Mouse (Mus musculus): ENCODE results near the gene Rpl28.
A peak's percentile ranks its signal among the peaks of the same experiment; 100 is the strongest.

The Rpl28 gene

DNA sequence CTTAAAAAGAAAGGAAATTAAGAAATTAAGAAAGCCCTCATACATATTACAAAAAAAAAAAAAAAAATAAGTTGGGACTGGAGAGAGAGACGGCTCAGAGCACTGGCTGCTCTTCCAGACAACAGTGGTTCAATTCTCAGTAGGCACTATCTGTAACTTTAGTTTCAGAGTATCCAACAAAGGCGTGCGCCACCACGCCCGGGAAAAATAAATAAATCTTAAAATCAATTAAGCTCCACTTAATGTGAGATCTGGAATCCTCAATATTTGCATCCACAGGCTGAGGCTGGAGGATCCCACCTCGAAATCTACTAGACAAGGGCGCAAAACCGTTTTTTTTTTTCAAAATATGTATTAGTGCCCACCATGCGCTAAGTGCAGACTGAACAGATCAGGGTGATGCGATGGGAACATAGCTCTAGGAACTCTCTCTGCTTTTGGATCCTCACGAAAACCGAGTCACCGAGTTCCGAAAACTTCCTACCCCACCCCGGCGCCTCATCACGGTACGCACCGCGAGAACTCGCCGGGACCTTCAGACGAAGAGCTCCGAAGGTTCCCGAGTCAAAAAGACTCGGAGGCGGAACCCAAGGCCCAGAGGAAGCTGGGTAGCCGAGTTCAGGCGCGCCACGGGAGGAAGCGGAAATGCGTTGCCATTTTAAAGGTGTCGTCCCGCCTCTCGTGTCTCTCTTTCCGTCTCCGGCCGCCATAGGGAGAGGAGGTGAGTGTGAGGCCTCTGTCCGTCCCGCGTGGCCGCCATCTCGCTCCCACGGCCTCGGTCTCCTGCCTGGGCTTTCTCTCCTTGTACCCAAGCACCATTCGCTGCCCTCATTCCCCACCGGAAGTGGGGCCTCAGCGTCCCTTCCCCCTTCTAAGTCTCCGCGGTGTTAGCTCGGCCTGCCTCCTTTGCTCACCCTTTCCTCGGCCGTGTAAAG lies at the start of gene Rpl28:
Gene Rpl28 (plus strand): TSS at position 597 of the 935 bp plus-strand sequence.
- DNase-seq (ENCODE audit: low spot score): peak; percentile 91

DNA sequence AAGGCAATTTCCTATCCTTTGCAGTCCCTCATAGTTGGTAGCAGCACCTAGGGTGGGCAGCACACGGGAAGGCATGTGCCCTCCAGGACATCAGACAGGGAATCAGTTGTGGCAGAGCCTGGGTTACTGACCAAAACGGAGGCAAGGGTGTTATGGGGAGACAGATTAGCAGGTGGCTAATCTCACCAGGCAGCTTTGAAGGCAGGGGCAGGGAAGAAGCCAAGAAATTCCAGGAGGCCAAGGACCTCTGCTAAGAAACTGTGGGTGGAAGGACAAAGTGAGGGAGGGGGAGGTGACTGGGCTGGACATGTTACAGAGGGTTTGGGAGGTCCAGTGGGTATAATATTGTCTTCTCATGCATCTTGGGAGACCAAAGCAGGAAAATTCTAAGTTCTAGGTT lies 49.3 kb upstream of the Rpl28 start:
- DNase-seq (ENCODE audit: low spot score): no peak

DNA sequence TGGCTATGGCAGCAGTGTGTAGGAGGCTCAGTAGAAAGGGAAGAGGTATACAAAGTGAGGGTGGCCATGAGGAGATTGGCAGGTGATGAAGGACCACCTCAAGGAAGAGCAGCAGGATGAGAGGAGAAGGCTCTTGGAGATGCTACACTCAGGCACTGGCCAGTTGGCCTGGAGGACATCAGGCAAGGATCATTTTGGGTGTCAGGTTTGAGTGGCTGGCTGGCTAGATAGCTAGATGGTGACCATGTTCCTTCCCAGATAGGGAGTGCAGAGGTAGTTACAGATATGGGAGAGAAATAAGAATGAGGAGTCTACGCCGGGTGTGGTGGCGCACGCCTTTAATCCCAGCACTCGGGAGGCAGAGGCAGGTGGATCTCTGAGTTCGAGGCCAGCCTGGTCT lies 47.8 kb upstream of the Rpl28 start:
- DNase-seq (ENCODE audit: low spot score): no peak

DNA sequence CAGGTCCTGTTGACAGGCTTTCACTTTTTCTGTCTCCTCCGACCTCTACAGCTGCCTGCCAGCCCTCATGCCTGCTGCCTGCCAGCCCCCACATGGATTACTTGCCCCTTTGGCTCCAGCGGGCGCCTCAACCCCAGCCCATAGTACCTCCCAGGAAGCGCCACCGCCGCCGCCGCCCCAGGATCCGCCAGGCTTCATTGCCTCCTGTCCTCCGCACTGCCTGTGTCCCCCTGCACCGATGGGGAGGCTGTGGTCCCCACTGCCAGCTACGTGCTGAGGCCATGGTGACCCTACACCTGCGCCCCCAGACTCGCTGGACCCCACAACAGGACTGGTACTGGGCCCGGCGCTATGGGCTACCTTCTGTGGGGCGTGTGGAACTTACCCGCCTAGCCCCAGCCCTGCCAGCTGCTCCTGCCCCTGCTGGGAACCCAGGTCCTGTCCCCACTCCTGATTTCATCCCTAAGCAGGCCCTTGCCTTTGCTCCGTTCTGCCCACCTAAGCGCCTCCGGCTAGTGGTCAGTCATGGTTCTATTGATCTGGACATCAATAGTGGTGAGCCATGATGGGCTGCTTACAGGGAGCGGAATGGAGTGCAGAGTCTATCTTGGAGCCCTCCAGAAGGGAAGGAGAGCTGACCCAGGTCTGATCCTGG lies 46.2 kb upstream of the Rpl28 start:
- DNase-seq (ENCODE audit: low spot score): no peak

DNA sequence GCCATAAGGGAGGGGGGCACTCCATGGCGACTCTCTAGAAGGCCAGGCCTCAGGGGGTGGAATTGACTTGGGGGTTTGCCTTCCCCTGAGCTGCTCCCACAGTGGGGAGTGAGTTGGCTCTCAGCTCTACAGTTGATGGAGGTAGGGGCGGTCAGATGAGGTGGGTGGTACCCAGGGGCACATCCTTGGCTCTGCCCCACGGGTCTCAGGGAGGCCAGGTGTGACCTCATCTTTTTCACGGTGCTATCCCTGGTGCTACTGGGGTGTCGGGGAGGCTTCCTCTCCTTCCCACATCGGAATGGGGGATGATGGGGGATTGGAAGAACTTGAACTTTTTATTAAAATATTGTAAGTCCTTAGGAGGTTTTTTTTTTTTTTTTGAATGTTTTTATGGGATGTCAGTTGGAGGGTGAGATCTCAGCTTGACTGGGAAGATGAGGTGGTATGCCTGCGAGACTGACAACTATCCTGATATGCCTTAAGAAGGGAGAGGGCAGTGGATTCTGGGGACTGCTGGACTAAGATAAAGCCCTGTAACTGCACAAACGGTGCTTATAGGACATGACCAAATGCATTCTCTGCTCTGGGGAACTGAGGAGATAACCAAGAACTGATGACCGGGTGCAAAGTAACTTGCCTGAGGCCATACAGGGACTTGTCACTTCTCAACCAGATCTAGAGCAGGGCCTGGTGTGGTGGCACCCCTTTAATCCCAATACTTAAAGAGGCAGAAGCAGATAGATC lies 45.3 kb upstream of the Rpl28 start:
- no peak for DNase-seq (ENCODE audit: low spot score)

DNA sequence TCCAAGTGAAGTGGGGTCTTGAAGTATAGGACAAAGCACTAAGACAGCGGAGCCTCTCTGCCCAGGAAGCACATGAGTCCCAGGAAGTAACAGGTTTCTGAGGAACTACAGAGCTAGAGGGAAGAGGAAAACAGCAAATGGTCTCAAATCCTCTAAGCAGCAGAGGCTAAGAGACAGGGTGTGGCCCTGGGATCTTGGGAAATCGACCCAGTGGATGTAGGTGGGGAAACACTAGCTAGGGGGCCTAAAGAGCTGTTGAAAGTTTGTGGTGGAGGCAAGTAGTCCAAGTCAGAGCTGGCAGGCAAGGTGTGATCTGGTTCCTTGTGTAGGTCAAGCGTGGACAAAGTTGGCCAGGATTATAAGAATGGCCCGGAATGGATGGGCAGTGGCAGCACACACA lies 44.4 kb upstream of the Rpl28 start:
- DNase-seq (ENCODE audit: low spot score): no peak

DNA sequence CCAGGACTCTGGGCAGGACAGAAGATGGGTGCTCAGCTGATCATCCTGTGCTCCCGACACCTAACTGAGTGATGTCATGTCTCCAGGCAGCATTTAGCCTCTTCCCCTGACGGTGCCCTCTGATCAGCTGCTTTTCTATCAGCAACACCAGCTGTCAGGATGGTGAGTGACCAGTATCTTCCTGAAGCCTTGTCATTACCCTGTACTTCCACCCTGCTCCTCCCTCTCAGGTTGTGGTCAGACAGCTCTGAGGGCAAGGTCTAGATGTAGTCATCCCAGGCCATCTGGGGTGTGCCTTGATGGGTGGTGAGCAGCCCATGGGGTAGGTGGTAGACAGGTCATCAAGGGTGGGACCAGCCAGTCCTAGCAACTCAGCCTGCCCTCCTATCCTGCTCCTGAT lies 43.5 kb upstream of the Rpl28 start:
- DNase-seq (ENCODE audit: low spot score): no peak

DNA sequence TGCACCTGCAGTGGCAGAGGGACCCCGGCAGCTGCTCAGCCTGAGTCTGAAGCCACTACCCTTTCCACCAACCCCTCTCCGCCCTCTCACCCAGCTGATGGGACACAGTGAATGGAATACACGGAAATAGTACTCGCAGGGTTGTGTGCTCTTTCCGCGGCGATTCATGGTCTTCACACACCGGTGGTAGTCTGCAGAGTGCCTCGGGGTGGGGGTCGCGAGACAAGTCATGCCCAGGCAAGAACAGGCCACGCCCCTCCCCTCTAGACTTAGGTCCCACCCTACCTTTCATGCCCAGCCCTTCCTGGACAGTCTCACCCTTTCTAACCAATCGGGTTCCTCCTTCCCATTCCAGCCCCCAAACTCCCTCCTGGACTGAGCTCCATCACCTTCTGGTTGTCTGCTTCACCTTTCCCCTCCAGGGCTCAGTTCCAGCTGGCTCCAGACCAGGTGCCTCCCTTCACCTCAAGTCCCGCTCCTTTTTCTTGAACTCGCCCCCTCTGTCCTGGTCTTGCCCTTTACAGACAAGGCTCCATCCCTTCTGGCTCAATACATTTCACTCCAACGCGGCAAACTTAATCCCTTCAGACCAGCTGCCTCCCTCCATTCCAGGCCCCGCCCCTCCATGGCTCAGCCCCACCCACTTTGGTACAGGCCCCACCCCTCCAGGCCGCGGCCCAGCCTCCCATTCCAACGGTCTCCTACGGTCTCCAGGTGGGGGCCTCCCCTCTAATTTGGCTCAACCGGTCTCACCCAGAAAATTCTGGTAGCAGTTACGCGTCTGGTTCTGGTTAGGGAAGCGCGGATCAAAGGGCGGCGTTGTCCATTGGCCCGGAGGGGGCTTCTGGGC lies 40.5 kb upstream of the Rpl28 start:
- DNase-seq (ENCODE audit: low spot score): peak; percentile 48

DNA sequence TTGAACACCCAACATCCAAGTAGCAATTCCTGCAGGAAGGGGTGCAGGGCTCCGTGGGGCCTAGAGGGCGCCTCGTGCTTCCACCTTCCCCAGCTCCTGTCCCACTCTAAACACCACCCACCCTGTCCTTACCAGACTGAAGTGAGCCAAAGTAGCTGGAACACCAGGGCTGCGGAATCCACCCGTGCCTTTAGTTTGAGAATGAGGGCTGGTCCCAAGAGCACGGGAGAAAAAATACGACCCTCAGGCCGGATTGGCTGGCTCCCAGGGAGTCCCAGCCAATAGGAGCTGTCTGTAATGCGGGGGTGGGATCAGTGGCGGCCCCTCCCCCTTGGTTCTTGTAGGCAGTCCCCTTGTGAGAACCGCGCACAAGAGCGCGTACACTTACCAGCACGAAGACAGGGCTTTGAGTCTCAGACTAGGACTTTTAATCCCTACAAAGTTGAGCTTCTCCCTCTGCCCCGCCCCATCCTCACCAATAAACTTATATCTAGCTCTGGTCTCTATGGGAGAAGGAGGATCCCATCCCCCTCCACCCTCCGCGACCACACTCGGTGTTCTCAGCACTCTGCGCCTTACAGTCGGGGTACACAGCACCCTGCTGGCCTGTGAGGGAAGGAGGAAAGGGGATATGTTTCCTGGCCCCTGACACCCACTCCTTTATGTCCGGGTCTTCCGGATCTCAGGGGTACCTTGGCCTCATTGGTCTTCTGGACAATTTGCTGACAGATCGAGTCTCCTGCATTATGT lies 39.7 kb upstream of the Rpl28 start, which contains the start of gene Cox6b2:
Gene Cox6b2 (minus strand): TSS at position 274 of the 750 bp plus-strand sequence.
- DNase-seq (ENCODE audit: low spot score): peak; percentile 72

DNA sequence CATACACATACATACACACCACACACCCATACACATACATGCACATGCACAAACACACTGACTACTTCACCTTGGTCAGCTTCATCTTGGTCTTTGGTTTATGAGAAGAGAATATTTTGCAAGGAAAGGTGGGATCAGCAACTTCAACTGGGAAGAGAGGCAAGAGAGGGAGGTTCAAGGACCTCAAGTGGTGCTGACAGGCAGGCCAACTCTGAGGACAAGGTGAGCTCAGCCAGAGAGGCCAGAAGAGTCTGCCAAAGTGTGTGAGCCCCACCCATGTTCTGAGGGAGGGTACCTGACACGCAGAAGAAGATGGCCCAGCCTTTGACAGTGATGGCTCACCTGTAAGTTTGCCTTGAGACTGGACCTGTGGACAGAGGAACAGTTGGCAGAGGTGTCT lies 33.0 kb upstream of the Rpl28 start:
- DNase-seq (ENCODE audit: low spot score): no peak

DNA sequence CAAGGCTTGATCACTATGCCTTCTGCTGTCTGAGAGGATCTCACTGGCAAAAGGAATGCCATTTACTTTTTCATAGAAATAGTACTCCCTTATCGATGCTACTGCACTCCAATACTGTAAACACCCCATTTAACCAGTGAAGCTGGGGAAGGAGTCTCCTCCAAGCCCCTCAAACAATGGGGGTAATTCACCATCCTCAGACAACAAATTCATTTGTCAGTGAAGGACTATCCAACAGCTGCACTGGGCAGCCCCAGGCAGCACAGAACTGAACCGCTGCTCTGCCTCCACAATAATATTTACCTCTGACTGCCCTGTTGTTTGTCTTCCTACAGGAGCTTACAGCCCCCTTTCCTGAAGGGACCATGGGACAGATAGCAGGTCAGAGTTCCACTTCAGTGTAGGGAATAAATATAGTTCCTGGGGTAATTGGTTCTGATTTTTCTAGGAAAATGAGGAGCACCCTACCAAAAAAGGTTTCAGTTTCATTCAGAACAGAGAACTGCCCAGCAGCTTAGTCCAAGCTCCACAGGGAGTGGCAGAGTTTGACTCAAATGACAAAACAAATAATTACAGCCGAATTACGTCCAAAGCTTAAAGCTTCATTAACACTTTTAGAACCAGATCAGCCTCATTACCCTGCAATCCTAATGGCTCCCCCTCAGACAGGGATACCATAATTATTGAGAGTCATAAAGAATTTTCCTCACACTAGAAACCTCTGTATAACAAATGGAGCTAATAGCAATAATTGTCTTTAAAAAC lies 27.5 kb upstream of the Rpl28 start:
- no peak for DNase-seq (ENCODE audit: low spot score)

DNA sequence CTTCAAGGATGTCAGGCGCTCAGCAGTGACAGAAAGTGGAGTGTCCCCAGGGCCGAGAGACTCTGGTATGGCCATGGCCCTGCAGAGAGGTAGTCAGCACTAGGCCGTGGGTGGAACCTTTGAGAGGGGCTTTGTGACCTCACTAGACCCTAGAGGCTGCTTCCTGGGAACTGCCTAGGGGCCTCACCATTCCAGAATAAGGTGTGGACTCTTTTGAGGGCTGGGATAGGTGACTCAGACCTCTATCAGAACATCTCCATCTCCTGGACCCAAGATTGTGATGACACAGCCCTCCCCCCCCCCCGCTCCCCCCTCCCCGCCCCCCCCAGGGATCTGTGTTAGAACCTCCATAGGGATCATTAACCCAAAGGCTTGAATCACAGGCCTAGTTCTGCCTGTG lies 21.5 kb upstream of the Rpl28 start, which contains the start of gene Fam71e2:
Gene Fam71e2 (minus strand): TSS at position 101 of the 400 bp plus-strand sequence.
- DNase-seq (ENCODE audit: low spot score): no peak

DNA sequence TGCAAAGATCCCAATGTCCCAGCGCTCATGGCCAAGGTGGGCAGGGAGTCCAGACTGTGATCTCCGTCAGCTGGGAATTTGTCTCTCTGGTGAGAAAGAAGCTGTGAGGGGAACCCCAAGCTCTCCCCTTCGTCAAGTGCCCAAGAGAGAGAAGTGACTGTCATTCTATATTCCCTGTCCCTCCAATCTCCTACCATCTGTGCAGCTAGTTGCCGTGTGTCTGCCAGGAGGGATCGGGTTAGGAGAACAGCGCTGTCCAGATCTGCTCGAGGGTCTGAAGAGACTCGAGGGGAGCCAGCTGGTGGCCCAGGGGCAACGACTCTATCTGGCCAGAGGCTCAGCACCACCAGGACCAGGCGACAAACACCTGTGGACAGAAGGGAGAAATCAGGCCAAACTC lies 16.5 kb upstream of the Rpl28 start:
- no peak for DNase-seq (ENCODE audit: low spot score)

DNA sequence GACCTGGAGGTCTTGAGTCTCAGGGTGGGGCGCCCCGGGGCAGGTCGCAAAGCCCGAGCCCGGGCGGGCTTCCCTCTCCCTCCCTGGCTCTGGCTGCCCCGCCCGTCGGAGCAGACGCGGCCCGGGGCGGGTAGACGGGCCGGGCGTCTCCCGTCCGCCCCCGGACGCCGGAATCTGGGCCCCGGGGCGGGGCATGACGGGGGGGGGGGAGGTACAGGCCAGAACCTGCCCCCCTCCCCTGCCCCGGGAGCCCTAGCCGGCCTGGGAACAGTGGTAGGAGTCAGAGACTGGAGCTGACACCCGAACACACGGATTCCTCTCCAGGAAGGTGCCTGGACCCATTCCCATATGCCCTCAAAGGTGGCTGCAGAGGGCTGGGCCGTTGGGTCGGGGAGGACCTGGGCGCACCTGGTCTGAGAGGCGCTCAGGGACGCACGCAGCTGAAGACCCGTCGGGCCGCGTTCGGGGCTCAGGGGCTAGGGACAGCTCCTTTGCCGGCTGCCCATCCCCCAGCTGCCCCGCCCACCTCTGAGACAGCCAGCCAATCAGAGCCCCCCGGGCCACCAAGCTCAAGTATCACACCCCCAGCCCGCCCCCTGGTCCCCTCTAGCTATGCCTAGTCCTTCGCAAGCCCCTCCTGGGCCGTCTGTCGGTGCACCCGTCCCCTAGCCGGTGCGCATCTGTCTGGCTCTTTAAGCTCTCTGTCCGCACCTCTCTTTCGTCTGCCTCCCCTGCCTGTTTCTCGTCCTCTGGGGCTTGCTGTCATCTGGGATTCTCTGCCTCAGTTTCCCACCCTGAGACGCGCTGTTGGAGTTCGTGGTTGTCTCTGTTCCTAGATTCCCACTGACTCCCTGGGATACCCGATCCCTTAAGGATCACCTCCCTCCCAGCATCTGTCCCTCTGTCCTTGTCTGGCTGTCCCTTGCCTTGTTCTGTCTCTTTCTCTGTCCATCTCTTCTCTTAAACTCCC lies 15.5 kb upstream of the Rpl28 start:
- peak; percentile 43 for DNase-seq (ENCODE audit: low spot score)

DNA sequence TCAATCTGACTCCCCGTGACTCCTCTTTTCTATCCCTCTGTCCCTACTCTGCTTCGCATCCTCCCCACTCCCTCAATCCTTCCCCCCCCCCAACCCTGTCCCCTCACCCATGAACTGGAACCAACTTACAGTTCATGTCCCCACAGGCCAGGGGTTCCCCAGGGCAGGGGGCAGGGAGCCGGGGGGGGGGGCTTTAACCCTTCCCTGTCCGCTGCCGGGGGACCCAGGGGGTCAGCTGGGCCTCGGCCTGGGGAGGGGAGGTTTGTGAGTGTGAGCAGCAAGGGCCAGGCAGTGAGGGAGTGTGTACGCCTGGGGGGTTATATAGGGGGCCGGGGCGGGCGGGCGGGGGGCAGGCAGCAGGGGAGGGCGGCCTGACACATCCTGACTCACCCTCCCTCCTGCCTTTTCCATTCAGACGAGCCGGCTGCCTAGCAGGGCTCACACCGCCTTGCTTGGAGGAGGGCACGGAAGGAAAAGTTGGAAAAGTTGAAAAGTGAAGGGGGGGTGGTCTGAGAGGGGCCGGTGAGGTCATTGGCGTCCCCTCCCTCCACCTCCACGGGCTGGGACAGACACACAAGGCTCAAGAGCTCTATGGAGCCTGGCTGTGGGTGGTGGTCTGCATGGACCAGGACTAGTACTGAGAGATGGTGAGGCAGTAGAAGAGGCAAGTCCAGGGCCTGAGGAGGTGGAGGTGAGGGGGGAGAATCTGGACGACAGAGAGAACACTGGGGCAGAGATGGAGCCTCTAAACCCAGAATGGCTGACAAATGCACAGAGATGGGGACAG lies 14.6 kb upstream of the Rpl28 start:
- no peak for DNase-seq (ENCODE audit: low spot score)

DNA sequence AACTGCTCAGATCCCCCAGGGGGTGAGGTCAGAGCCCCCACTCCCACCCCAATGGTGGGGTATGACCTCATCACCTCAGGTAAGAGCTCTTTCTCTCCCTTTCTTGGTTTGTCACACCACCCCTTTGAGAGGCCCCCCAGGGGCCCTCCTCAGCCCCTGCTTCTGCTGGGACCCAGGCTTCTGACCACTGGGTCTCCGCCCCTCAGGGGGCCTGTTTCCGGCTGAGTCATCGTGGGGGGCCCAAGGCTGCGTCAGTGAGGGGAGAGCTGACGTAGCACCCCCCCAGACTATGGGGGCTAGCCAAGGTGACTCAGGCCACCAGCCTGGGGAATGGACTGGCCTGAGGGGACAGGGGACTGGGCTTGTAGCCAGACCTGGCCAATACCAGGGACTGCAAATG lies 12.8 kb upstream of the Rpl28 start:
- DNase-seq (ENCODE audit: low spot score): no peak

DNA sequence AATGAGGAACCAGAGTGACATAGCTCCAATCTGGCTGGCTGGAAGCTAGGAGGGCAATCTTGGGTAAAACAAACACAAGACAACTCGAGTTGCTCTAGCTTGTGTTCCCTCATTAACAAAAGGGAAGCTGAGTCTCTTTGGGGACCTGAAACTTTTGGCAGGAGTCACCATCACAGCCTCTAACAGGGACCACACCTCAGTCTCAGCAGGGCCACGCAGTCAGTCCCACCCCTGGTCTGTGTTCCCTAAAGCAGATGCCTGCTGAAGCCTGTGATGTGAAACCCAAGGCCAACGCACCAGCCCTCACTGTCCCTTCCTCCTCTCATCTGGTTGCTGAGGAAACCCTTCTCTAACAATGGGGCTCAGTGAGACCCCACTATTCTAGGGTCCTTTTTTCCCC lies 10.5 kb upstream of the Rpl28 start:
- no peak for DNase-seq (ENCODE audit: low spot score)

DNA sequence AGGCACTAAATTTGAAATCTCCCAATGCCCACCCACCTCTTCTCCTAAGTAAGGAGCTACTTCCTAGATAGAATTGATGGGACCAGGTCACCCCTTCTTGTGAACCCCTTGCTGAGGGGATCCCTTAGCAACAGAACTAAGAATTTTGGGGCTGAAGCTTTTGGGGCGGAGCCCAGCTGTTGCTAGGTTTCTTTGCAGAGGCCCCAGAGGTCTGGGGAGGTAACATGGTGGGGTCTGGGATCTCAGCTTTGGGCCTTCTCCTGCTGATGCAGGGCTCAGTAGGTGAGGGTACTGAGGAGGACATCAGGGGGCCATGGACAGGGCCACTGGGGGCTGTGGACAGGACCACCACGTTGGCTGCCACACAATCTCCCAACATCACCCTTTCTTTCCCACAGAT lies 9.9 kb upstream of the Rpl28 start, which contains the start of the genes Il11 and Tmem190:
Gene Il11 (minus strand): TSS at position 101 of the 400 bp plus-strand sequence.
Gene Tmem190 (plus strand): TSS at position 179 of the 400 bp plus-strand sequence.
- no peak for DNase-seq (ENCODE audit: low spot score)
